Mouse (Mus musculus) gastrocnemius, adult 18-20 months (tissue): ENCODE measurements around the gene Nt5dc3. TPM values are rescaled to one million over a fixed set of nuclear protein-coding genes. Genes with fewer than 3 reads are reported as not detected.

ENCODE experiments used
- DNase-seq: peaks from one replicate; pipeline ENCODE4 v3.0.0; 2021; ENCODE audit warnings: low spot score
- total RNA-seq, 2 experiments: library from RNA; stranded (reverse); gene quantifications; 2 replicates each; pipeline ENCODE4 v1.2.3; 2021

Nt5dc3 gene
- total RNA-seq, 2 experiments from 2014 or later = 47.6 to 52.8 TPM

GRCm38 (mm10) chr10:86777614-86778319, 1.0 kb upstream of the Nt5dc3 start:
- DNase-seq = no peak

GRCm38 (mm10) chr10:86779117-86779755, 431 bp downstream of the Nt5dc3 start:
- peak; percentile 41 for DNase-seq

DNA sequence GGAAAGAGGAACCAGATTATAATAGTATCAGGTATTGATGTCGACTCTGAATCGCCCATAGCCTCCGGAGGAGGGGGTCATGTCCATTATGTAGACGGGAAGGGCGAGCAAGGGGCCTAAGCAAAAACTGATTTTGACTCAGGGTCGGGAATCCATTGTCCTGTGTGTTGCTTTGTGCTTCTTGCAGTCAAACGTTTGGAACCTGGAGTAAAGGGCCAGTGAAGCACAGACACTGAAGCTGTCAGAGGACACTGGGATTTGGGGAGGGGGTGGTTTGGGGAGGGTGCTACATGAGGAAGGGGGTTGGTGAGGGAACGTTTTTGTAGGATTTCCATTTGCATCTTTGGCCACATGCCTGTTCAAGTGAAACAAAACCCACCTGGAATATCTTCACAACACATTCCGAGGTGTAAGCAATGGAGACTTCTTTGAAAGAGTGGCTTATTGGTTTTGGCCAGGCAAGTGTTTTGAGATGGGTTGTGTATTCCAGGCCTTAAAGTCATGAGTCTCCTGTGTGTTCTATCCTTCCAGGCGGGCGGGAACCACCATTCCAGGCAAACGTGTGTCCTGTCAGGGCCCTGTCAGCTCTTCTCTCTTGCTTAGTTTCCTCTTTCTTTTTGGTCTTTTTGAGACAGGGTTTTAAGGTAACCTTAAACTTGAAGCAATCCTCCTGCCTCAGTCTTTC, 1.2 kb downstream of the Nt5dc3 start:
- DNase-seq = no peak

GRCm38 (mm10) chr10:86781641-86782040, 2.8 kb downstream of the Nt5dc3 start:
- DNase-seq = no peak

GRCm38 (mm10) chr10:86782656-86783055, 3.9 kb downstream of the Nt5dc3 start:
- DNase-seq = no peak

DNA sequence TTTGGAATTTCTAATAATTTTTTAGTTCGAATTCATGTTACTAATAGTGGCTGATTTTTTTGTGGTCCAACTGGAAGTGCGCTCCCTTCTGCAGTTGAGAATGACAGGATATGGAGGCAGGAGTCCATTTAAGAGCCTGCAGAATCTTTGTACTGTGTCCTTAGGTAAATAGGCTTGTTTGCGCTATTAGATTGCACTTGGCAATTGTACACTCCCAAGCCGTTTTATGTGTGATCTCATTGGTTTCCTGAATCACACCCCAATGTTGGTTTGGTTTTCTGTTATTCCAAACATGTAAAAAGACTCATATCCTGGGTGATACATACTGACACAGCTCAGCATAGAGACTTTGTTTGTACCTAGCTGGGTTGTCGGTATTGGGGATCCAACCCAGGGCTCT, 4.8 kb downstream of the Nt5dc3 start:
- DNase-seq = no peak

- DNase-seq = no peak
Observed at GRCm38 (mm10) chr10:86784126-86784675, 5.4 kb downstream of the Nt5dc3 start.

- DNase-seq = no peak
Observed at GRCm38 (mm10) chr10:86785396-86785795, 6.6 kb downstream of the Nt5dc3 start.

DNA sequence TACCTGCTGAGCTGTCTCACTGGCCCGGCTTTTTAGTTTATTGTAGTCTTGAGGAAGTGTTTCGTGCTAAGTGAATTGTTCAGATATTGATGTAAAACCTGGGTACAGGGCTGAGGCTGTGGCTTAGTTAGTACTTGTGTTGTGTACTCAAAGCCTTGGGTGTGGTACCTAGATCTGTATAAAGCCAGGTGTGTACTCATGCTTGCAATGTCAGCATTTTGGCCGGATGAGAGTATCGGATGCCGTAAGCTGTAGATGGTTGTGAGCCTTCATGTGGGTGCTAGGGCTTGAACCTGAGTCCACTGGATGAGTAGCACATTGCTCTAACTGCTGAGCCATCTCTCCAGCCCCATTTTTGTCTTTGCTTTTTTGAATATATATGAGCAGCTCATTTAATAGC, 7.3 kb downstream of the Nt5dc3 start:
- DNase-seq = no peak

DNA sequence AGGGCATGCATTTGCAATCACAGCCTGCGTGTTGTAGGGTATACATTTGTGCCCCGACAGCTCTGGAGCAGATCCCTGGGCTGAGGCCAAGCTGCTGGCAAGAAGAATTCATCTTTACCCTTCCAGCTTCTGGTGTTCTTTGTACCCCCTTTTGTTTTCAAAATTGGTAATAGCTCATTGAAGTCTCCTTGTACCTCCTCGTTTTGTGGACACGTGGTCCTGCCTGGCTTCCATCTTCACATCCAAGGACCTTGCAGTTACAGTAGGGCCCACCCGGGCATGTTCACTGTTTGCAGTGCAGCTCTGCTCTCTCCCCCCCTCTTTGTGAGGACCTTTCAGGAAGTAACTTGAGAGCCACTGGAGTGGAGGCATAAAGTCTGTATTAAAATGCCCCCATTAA, 9.4 kb downstream of the Nt5dc3 start:
- no peak for DNase-seq

- DNase-seq = no peak
Observed at GRCm38 (mm10) chr10:86789146-86789672, 10.4 kb downstream of the Nt5dc3 start.

GRCm38 (mm10) chr10:86791507-86792184, 12.8 kb downstream of the Nt5dc3 start:
- no peak for DNase-seq

- no peak for DNase-seq
Observed at GRCm38 (mm10) chr10:86793509-86793951, 14.7 kb downstream of the Nt5dc3 start.

- DNase-seq = no peak
Observed at GRCm38 (mm10) chr10:86794196-86794595, 15.4 kb downstream of the Nt5dc3 start.

DNA sequence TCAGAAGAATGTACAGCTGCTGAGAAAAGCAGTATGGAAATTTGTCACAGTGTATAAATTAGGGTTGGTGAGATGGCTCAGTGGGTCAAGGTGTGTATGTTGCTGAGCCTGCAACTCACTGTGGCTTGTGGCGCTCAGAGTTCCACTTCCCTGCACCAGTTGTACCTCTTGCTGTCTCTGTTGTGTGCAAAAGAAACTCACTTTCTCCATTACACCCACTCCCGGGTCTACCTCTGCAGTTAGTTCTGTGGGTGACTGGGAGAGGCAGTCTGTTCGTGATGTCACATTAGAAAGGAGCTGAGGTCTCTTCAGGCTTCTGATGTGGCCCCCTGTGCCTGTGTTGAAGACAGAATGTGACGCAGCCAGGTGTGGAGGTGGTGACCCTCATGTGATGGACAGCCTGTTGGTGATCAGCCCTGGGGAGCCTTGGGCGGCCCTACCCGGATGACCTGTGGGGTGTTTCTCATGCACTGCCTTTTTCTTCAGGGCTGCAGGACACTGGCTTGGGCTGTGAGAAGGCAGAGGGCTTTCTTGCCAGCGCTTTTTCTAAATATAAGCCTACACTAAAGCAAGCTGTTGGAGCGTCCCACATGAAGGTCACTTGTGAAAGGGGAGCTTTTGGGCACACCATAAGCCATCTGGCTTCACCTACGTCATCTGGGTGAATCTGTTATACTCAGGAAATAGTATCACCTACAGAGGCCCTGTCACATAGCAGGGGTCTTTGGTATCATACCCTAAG, 16.2 kb downstream of the Nt5dc3 start:
- DNase-seq = peak; percentile 81

DNA sequence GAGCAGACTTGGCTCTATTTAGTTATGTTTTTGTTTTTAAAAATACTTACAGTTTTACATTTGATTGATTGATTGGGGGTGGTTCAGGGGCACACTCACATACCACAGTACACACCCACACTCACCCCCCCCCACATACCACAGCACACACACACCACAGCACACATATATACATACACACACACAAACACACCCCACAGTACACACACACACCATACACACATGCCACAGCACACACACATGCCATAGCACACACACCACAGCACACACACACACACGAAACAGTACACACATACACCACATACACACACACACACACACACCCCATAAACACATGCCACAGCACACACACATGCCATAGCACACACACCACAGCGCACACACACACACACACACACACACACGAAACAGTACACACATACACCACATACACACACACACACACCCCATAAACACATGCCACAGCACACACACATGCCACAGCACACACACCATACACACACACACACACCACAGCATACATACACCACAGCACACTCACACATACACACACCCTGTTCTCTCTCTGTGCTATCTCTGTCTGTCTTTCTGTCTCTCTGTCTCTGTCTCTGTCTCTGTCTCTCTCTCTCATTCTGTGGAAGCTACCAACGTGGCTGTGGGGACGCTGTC, 17.4 kb downstream of the Nt5dc3 start:
- DNase-seq = no peak

DNA sequence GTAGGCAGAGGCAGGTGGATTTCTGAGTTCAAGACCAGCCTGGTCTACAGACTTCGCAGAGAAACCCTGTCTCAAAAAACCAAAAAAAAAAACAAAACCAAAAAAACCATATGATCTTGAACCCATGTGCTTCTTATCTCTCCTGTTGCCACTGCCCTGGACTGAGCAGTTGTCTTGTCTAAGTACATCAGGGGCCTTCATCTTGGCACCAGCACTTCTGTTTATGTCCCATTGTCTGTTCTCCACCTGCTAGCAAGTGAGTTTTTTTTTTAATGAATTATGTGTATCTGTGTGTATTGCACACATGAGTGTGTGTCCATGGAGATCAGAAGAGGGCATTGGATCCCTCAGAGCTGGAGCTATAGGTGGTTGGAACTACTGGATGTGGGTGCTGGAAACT, 28.6 kb downstream of the Nt5dc3 start:
- DNase-seq = no peak

- no peak for DNase-seq
Observed at GRCm38 (mm10) chr10:86808013-86808758, 29.4 kb downstream of the Nt5dc3 start.

- peak; percentile 84 for DNase-seq
Observed at GRCm38 (mm10) chr10:86810000-86810399, 31.2 kb downstream of the Nt5dc3 start.
